Mouse (Mus musculus): ENCODE results near the gene Dpf3. TPM values are rescaled to one million over a fixed set of nuclear protein-coding genes. Genes with fewer than 3 reads are reported as not detected.

Gene Dpf3
- total RNA-seq, 2 experiments from 2014 or later = 22.5 to 26.3 TPM

DNA sequence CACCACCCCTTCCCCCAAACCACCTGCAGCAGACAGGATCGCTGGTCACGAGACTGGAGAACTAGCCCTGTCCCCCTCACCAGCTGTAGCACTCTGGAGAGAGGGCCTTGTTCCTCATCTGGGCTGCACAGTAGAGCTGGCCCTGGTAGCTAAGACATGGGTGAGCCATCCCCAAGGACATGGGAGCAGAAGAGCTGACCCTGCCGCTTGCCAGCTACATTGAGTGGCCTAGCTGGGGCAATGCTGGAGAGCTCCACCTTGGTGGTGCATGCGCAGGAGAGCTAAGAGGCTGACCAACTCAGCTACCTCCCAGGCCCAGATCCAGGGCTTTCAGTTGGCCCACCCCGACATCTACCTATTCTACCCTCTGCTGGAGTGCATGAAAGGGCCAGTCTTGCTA lies 67.2 kb downstream of the Dpf3 start:
- no peak for DNase-seq
- no peak overlapping the region for H3K4me3 ChIP-seq
- TF ChIP-seq CTCF (IDR thresholded peaks at IDR 0.05) = no peak
- no peak overlapping the region for H3K27ac ChIP-seq
- intact Hi-C loops (cut with DNase I) = no loop called here

DNA sequence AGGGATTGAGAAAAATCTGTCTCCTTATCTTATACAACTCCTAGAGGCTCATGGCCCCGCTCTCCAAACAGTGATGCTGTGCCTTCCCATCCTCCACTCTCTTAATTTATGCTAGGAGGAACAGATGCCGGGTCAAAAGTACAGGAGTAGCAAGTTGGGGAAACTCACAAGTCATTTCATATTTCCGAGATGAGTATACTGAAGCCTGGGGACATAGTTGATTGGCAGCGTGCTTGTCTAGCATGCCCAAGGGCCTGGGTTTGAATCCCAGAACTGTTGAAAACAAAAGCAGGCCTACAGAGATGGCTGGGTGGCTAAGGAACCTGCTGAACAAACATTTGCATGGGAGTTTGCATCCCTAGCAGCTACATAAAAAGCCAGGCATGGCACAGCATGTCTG lies 72.3 kb downstream of the Dpf3 start:
- H3K4me3 ChIP-seq = no peak overlapping the region
- peak overlapping the region; percentile 93 for H3K27ac ChIP-seq
- TF ChIP-seq CTCF (IDR thresholded peaks at IDR 0.05) = no peak
- intact Hi-C loops (cut with DNase I) = no loop called here
- DNase-seq = no peak

DNA sequence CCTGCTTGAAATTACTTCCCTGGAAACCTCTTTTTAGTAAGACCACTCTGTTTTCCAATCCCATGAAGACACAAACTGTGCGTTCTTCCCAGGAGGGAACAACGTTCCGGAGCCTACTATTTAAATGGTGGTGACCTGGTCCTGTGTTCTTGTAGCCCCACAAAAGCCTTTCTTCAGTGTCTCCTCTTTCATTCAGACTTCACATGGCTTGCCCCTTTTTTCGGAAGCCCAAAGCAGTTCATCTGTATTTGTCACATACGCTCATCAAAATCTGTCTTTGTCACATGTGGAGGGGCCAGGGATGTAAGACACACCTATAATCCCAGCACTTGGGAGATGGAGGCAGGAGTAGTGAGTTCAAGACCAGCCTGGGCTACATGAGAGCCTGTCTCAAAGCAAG lies 73.8 kb downstream of the Dpf3 start:
- TF ChIP-seq CTCF (IDR thresholded peaks at IDR 0.05) = no peak
- peak overlapping the region; percentile 93 for H3K27ac ChIP-seq
- intact Hi-C loops (cut with DNase I) = loop anchor here (5.0 kb wide), 1 partner anchor 36 kb away; no protein-coding TSS in a partner anchor
- DNase-seq = no peak
- no peak overlapping the region for H3K4me3 ChIP-seq

DNA sequence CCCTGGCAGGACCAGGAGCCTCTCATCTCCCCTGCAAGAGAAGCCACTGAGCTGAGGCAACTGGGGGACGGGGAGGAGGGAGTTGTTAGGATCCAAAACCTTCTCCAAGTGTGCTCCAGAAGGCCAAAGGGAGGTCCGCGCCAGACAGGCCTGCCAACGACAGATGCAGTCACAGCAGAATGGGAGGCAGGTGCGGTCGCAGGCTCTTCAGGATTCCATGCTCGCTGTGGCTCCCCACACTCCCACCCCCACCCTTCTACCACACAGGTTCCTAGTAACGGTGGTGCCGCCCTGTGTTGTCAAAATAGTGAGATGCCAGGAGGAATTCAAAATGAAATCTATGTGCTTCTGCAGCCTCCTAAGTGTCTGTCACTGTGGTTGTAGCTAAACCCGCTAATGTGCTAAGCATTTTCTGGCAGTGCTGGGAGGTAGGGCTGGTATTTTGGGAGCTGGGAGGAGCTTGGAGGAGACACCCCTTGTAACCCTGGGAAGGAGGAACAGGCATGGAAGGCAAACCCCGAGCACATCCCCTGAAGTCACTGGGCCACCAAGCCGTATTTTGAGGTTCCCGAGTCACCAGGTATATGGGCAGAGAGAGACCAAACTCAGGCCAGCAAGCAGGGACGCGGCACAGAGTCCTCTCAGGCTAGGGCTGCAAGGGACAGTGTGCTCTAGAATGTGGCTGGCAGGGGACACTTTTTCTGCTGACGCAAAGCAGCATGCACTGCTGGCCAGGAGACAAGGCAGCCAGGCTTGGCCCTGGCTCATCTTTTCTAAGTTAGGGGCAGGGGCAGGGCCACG lies 75.6 kb downstream of the Dpf3 start:
- intact Hi-C loops (cut with DNase I) = loop anchor here (1.0 to 5.0 kb wide), 2 partner anchors 35 to 75 kb away; partner anchors contain the start of gene Dpf3
- peak overlapping the region; percentile 54 for H3K4me3 ChIP-seq
- H3K27ac ChIP-seq = peak overlapping the region; percentile 93
- DNase-seq = peak; percentile 88
- no peak for TF ChIP-seq CTCF (IDR thresholded peaks at IDR 0.05)

DNA sequence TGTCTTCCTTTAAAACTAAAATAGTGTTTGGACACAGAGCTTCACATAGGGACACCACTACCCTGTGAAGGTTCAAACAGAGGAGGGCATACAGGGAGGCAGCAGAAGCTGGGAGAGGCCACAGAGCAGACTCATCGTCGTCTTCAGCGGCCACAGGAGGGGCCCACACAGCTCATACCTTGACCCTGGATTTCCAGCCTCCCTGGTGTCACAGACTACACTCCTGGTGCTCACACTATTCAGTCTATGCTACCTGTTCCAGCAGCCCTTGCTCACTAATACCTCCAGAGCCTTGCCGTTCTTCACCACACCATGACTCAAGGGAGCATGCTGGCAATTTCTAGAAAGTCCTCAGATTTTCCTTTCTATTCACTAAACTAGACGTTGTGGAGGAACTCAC lies 76.5 kb downstream of the Dpf3 start:
- Histone ChIP-seq H3K27ac (peak overlapping the region; percentile 93), H3K4me3 (peak overlapping the region; percentile 54)
- intact Hi-C loops (cut with DNase I) = loop anchor here (5.0 kb wide), 1 partner anchor 34 kb away; no protein-coding TSS in a partner anchor
- TF ChIP-seq CTCF (IDR thresholded peaks at IDR 0.05) = no peak
- no peak for DNase-seq

DNA sequence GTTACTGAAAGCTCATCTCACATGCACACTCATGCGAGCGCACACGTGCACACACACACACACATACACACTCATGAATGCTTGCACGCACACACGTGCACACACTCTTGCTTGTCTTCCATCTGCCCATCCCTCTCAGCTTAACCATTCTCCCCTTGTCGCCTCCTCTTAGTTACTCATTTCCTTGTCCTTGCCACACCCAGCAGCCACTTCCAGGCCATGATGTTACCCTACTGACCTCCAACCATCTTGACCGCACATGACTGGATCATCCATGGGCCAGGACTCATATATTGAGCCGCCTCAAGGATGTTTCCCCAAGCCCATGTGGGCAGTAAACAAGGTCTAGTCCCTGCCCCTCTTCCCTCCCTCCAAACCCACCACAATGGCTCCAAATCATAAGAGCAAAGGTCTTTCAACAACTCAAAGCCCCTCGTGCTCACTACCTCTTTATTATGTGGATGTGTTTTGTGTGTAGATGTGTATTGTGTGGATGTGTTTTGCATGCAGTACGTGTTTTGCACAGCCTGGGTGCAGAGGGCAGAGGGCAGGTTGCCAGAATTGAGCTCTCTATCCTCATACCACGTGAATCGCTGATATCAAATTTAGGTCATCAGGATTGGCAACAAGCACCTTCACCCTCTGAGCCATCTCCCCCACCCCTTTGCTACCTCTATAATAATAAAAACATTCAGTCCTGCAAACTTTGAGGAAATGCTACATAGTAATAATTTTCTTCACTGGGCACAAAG lies 82.0 kb downstream of the Dpf3 start:
- H3K4me3 ChIP-seq = no peak overlapping the region
- no peak for DNase-seq
- TF ChIP-seq CTCF (IDR thresholded peaks at IDR 0.05) = no peak
- no peak overlapping the region for H3K27ac ChIP-seq
- intact Hi-C loops (cut with DNase I) = loop anchor here (10.0 kb wide), 1 partner anchor 261 kb away; no protein-coding TSS in a partner anchor

DNA sequence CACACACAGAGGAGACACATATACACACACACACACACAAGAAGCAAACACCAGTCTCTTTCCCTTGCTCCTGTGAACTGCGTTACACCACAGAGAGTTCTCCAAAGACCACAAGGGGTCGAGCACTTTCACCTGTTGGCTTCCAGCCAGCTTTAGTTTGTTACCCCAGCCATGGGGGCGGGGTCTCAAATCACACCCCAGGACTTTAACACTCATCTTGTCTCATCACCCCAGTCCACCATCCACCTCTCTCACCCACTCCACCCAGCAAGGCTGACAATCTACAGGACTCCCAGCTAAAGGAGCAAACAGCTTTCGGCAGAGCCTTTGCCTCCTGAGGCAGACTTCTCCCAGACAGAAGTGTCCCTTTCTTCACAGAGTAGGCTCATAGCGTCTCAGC lies 85.2 kb downstream of the Dpf3 start:
- Histone ChIP-seq H3K4me3 (no peak overlapping the region), H3K27ac (no peak overlapping the region)
- TF ChIP-seq CTCF (IDR thresholded peaks at IDR 0.05) = no peak
- no peak for DNase-seq
- intact Hi-C loops (cut with DNase I) = loop anchor here (10.0 kb wide), 1 partner anchor 257 kb away; no protein-coding TSS in a partner anchor

DNA sequence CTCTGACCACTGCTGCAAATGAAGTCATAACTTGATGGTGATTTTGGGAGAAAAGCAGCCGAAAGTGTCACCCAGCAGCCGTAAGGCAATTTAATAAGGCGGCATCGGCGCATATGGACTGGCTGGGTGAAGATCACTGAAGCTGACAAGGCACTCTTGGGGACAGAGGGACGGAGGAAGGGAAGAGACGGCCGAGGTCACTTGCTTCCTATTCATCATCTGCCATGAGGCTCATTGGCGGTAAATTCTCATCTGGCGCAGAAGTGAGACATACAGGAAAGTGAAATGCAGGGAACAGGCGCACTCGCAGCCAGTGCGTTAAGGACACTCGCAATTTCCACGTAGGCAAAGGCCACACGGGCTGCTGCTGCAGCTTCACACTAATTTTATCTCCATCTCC lies 95.5 kb downstream of the Dpf3 start:
- DNase-seq = no peak
- intact Hi-C loops (cut with DNase I) = no loop called here
- no peak for TF ChIP-seq CTCF (IDR thresholded peaks at IDR 0.05)
- Histone ChIP-seq H3K4me3 (no peak overlapping the region), H3K27ac (no peak overlapping the region)

DNA sequence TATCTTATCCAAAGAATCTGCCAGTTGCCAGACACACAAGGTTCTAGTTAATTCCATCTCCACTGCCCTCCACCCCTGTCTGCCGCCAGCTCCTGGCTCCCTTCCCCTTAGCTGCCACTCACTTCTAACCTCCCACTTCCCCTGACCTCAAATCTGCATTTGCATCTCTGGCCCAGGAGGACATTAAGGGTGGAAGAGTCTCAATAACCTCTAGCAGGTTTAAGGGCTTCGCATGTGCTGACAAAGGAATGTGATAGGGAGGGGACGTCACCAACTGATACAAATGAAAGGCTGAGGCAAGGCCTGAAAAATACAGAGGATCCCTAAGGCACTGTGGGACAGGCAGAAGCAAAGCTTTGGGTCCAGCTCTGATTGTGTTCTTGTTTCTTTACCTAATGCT lies 100.0 kb downstream of the Dpf3 start:
- TF ChIP-seq CTCF (IDR thresholded peaks at IDR 0.05) = no peak
- no peak for DNase-seq
- H3K27ac ChIP-seq = no peak overlapping the region
- intact Hi-C loops (cut with DNase I) = no loop called here
- H3K4me3 ChIP-seq = no peak overlapping the region

DNA sequence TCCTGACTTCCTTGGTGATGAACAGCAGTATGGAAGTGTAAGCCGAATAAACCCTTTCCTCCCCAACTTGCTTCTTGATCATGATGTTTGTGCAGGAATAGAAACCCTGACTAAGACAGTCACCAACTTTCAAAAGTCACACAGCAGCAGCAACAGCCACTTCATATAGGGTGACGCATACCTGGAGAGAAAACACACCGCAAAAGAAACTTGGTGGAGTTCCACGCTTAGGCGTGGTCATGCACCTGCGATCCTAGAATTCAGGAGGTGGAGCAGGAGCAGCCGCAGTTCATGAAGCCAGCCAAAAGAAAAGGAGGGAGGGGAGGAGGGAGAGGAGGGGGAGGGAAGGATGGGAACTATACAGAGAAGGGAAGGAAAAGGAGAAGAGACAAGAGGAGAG lies 106.4 kb downstream of the Dpf3 start:
- no peak for DNase-seq
- TF ChIP-seq CTCF (IDR thresholded peaks at IDR 0.05) = no peak
- intact Hi-C loops (cut with DNase I) = no loop called here
- H3K4me3 ChIP-seq = no peak overlapping the region
- no peak overlapping the region for H3K27ac ChIP-seq

DNA sequence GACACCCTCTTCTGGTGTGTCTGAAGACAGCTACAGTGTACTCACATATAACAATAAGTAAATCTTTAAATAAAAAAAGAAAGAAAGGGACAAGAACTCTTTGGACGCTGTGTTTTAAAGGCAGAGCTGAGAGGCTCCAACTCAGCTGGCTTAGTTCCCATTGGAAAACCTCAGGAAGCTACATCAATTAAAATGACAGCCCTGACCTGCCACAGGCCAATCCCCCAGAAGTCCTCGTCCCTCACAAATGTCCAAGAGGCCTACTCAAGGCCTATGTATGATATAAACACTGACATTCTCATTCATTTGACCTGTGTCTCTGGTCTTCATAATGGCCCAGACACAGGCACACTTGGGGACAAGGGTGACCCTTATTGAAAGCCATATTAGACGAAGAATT lies 107.5 kb downstream of the Dpf3 start:
- Histone ChIP-seq H3K4me3 (no peak overlapping the region), H3K27ac (no peak overlapping the region)
- intact Hi-C loops (cut with DNase I) = no loop called here
- no peak for TF ChIP-seq CTCF (IDR thresholded peaks at IDR 0.05)
- DNase-seq = no peak

DNA sequence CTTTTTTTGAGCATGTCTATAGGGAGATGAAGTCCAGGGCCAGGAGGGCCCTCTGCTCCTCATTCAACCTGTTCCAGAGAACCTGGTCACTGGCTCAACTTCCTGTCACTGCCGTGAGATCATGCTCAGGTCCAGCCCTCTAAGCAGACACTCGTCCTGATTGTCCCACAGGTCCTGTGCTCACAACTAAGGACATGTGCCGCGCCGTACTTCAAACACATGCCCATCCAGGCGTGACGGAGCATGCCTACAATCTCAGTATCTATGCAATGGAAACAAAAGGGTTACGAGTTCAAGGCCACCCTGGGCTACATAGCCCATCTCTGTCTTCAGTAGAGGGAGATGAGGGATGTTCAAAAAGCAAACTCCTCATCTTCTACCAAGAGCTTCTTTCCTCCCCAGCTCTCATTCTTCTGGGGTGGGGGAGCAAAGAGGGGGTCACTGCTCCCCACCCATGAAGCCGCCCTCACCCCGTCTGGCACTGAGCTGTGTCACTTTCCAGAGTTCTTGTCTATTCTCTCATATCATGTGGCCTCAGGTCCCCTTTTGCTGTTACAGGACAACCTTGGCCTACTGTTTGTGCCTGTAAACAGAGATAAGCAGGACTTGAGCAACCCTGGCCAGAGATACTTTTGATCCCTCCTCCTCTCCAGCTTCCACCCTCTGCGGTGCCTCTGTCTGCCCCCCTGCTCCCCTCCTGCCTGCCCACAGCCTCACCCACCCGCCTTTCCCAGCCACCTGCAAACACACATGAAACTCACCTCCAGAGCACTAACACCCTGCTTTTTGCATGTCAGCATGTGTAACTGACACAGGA lies 112.3 kb downstream of the Dpf3 start:
- intact Hi-C loops (cut with DNase I) = loop anchor here (5.0 kb wide), 1 partner anchor 37 kb away; no protein-coding TSS in a partner anchor
- no peak for DNase-seq
- Histone ChIP-seq H3K27ac (no peak overlapping the region), H3K4me3 (no peak overlapping the region)
- TF ChIP-seq CTCF (IDR thresholded peaks at IDR 0.05) = no peak

Measured in gastrocnemius, adult 2 months (tissue).